Mouse (Mus musculus) kidney, postnatal 36 days (tissue): ENCODE measurements around the gene Qrsl1.

ENCODE experiments used
- DNase-seq, 2 experiments: peaks; one replicate each; pipeline ENCODE4 v3.0.0; 2021 to 2022; ENCODE audit warnings: mixed read lengths in 2 of 2

The Qrsl1 gene

DNA sequence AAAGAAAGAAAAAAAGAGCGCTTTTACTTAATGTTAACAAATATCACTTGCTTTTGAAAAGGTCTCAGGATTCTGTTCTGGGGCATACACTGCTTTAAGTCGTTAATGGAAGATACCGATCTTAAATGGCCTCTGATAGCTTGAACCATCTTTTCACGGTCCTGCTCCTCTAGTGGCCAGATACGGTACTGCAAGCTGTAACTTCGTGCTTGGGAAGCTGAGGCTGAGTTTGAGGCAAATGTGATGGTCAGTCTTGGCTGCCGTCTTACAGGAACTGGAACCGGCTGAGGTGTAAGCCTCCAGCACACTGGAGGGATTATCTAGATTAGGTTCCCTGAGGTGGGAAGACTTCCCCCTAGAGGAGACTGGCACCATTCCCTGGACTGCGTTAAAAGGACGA is 30.8 kb downstream of the Qrsl1 start:
- peak; percentile 17 to 67 for DNase-seq

GRCm38 (mm10) chr10:43856351-43856750 is 45.2 kb downstream of the Qrsl1 start:
- DNase-seq, result no peak

DNA sequence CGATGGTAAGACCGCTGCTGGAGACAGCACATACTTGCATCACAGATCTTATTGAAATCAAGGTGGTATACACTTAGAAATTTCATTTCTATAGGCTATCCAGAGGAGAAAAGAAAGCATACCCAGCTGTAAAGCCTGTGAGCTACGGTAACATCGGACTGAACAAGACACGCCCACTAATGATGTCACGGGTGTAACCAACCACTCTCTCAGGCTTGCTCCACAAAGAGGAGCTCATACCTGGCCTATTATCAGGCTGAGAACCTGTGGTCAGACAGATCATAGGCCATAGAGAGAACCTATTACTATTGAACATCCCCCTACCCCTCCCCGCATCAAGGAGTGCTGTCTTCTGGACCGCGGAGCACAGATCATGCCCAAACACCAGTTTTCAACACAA is 45.6 kb downstream of the Qrsl1 start:
- no peak for DNase-seq

DNA sequence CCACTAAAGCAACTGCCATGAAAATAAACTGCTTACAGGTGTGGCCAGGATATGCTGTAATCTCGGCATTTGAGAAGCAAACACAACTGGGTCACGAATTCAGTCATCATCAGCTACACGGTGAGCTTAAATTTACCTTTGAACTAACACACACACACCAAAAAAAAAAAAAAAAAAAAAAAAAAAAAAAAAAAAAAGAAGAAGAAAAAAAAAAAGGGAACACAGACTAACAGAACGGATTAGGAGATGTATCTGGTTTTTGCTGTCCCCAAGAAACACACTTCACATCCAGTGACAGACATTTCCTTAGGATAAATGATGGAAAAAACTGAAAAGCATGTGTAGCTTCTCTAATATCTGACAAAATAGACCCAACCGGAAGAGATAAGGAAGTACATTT is 49.6 kb downstream of the Qrsl1 start:
- no peak for DNase-seq

DNA sequence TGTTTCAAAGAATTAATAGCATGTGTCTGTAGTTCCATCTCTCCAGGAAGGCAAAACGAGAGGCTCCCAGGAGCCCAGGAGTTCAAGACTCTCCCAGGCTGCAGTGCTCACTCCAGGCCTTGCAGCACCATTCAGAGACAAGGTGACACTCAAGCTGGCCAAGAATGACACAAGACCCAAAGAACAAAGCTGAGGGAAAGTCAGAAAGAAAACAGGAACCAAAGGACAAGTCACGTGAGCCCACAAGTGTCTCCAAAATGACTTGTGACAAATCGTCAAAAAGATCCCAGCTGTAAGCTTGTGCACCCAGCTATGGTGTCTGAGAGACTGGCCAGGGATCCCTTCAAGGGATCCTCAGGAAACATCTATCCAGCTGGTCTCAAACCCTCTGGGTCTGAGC is 52.1 kb downstream of the Qrsl1 start:
- DNase-seq, result no peak

GRCm38 (mm10) chr10:43846141-43846622 is 55.4 kb downstream of the Qrsl1 start:
- no peak for DNase-seq

- DNase-seq, result no peak
Measured at GRCm38 (mm10) chr10:43845442-43845841, 56.1 kb downstream of the Qrsl1 start.

DNA sequence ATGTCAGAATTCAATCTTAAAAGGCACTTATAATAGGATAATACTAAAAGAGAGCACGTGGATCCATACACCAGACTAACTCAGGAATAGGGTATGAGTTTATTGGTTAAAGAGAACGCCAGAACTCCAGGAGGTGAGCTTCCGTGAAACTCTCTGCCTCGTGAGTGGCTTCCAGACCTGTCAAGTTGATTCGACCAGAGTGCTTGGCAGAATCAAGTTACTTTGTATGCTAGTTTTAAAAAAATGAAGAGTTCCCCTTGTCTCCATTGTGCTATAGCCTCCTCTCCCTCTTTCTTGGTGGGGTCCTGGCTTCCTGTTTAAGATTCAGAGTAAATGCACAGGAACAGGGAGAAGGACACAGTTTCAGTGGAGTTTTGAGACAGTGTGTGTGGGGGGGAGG is 60.1 kb downstream of the Qrsl1 start:
- DNase-seq, result no peak

- peak in 1 of 2 experiments; percentile 7 for DNase-seq
Measured at GRCm38 (mm10) chr10:43832868-43833267, 68.7 kb downstream of the Qrsl1 start.

- peak; percentile 4 to 13 for DNase-seq
Measured at GRCm38 (mm10) chr10:43830251-43831018, 71.1 kb downstream of the Qrsl1 start.

GRCm38 (mm10) chr10:43828686-43829015 is 72.9 kb downstream of the Qrsl1 start:
- DNase-seq, result no peak

DNA sequence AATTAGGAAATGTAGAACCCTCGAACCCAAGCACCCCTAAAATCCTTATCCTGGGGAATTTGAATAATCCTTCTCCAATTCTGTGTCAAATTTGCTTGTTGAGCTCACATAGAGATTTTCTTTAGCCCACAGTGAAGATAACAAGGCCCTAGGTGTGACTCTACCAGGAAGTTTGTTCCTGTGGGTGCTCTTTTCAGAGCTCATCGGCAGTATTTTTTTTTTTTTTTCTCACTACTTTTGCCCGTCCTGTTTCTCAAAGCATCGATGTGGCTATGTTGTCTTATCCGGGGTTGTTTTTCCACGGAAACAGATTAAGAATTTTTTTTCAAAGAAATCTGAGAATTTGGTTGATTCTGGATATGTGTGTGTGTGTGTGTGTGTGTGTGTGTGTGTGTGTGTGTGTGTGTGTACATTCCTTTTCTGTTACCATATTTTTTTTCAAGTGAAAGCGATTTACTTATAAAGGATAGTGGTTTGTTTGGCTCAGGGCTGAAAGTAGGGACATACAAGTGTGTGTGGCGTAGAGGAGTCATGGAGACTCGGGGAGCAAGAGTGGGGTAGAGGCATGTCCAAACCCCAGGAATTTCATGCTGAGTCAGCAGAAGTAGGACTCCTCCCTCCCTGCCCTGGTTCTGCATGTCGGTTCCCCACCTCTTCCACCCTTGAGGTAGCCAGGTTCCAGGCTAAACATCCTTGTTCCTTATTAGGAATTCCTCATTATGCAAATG is 73.4 kb downstream of the Qrsl1 start:
- DNase-seq, result no peak

GRCm38 (mm10) chr10:43826773-43827621 is 74.5 kb downstream of the Qrsl1 start:
- DNase-seq, result no peak

DNA sequence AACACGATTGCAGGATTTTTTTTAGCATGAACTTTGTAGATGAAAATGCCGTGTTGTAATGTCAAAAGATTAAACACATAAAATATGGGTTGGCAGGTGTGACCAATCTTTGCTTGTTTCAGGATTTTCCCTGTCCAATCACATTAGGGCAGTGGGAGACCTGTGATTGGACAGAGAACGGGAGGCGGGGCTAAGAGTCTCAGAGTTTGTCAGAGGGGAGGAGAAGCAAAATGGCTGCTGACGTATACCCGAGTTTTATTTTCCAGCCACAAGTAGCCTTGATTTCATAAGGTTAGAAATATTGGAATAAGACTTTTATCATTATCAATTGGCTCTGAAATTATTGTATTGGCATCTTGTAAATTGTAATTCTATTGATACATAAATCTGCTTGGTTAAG is 75.8 kb downstream of the Qrsl1 start:
- no peak for DNase-seq

GRCm38 (mm10) chr10:43824713-43825112 is 76.8 kb downstream of the Qrsl1 start:
- DNase-seq, result no peak
